Mouse (Mus musculus) kidney, adult 2 months (tissue): ENCODE data around the gene Gm10273.

Source experiments
- CTCF ChIP-seq: fragments of 200-500 bp; conservative IDR thresholded peaks from 2 replicates; pipeline ENCODE4 v1.5.1; 2011; ENCODE audit warnings: low read depth, mild to moderate bottlenecking, control low read depth, low read length, moderate library complexity, mixed read lengths; ENCODE audit not compliant: insufficient read depth, insufficient read length
- POLR2A ChIP-seq: fragments of 200-500 bp; IDR thresholded peaks from one replicate; pipeline ENCODE4 v1.6.1; 2011; ENCODE audit warnings: low read depth, low read length, control low read depth

- TF ChIP-seq CTCF = no peak
- TF ChIP-seq POLR2A = no peak
Measured at GRCm38 (mm10) chr10:59367206-59367605, 28.2 kb upstream of the Gm10273 start.
